Mouse (Mus musculus) erythroblast, embryonic 14.5 days (primary cell): Measurements from ENCODE around the gene Cntn5.

Source experiments
- GATA1 ChIP-seq: IDR thresholded peaks from 2 replicates; pipeline ENCODE4 v1.6.1; 2012; ENCODE audit warnings: low read length, inconsistent platforms, mixed read lengths
- TAL1 ChIP-seq: IDR thresholded peaks from 3 replicates; pipeline ENCODE4 v1.6.1; 2012; ENCODE audit warnings: low read length, inconsistent platforms, mixed read lengths

DNA sequence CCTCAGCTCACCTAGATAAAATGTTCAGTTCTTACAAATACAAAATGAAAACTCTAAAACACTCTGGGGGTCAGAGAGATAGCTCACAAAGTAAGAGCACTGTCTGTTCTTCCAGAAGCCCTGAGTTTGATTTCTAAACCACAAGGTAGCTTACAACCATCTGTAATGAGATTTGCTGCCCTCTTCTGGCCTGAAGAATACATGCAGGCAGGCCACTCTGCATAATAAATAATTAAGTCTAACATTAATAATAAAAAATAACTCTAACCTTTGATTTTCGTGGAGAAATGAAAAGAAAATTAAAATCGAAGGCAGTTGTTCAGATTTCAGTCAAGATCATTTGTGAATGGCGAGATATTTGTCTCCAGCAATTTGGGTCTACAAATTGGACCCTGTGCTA lies 1120.9 kb downstream of the Cntn5 start:
- TF ChIP-seq TAL1, result no peak
- TF ChIP-seq GATA1, result no peak
